Comparison of ENCODE assay signal across 26 mouse cellular contexts in the genomic region with DNA sequence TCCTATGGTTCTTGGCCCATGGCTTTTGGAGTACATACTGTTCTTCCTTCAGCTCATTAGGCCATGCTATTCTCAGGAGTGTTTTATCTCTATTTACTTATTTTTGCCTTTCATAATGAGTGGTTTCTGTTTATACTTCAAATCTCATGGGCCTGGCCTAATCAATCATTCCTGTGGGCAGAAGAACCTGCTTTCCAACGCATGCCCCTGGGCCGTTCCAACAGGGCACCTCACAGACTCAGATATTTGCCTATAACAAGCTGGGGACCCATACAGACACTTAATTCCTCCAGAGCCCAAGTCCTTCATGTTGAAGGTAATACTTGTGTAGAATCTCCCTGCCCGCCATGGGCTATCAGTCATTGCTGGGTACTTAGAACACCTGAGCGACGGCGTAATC. TPM values are rescaled to one million over a fixed set of nuclear protein-coding genes. Genes with fewer than 3 reads are reported as not detected.
DNase-seq lines count a peak whose midpoint lies in the region; ATAC-seq and TF ChIP-seq lines count a peak whose summit lies in the region.
"Had no signal": no experiment of that assay in that cellular context is flagged by ENCODE, and none has a peak within 500 bp of the region (broad histone marks: within the 10 kb centered on the region; RNA-seq: fewer than 3 reads in every experiment).

No protein-coding gene starts in this region.

- no peak overlapping the region for H3K4me3 ChIP-seq in layer of hippocampus, adult 2 months
- H3K4me3 ChIP-seq in stomach, embryonic 14.5 days (ENCODE audit: low read depth, low read length) = no peak overlapping the region
- no peak overlapping the region for H3K4me3 ChIP-seq in stomach, embryonic 16.5 days (replicated peaks; ENCODE audit: low read length)
- H3K4me3 ChIP-seq: embryonic facial prominence, embryonic 12.5 days; embryonic facial prominence, embryonic 15.5 days; hindbrain, embryonic 10.5 days; hindbrain, embryonic 13.5 days had no signal

- H3K36me3 ChIP-seq in stomach, embryonic 14.5 days (ENCODE audit: control insufficient read depth, insufficient read depth, low read length) = no peaks in the 10 kb centered on the region
- H3K36me3 ChIP-seq in stomach, embryonic 16.5 days (ENCODE audit: control insufficient read depth, insufficient read depth, low read length) = no peaks in the 10 kb centered on the region
- H3K36me3 ChIP-seq: embryonic facial prominence, embryonic 12.5 days; embryonic facial prominence, embryonic 15.5 days; hindbrain, embryonic 10.5 days; hindbrain, embryonic 13.5 days had no signal

- 78% methylated on average over 6 of the region's 6 CpGs for WGBS in stomach, embryonic 14.5 days
- WGBS in stomach, embryonic 16.5 days = 75% methylated on average over 6 of the region's 6 CpGs

- no peak overlapping the region for H3K9ac ChIP-seq in stomach, embryonic 14.5 days (replicated peaks; ENCODE audit: low read depth, low read length)
- no peak overlapping the region for H3K9ac ChIP-seq in stomach, embryonic 16.5 days (ENCODE audit: low read length)
- H3K9ac ChIP-seq: embryonic facial prominence, embryonic 12.5 days; embryonic facial prominence, embryonic 15.5 days; hindbrain, embryonic 13.5 days had no signal

- H3K9me3 ChIP-seq in stomach, embryonic 14.5 days (ENCODE audit: control insufficient read depth, low read depth, low read length) = no peaks in the 10 kb centered on the region
- no peaks in the 10 kb centered on the region for H3K9me3 ChIP-seq in stomach, embryonic 16.5 days (replicated peaks; ENCODE audit: control insufficient read depth, low read length)
- H3K9me3 ChIP-seq: embryonic facial prominence, embryonic 12.5 days; embryonic facial prominence, embryonic 15.5 days; hindbrain, embryonic 10.5 days; hindbrain, embryonic 13.5 days had no signal

- peaks cover 16% of the 10 kb centered on the region; the same call in 1 of the 2 replicates for H3K4me1 ChIP-seq in stomach, embryonic 14.5 days (ENCODE audit: control insufficient read depth, insufficient read depth, low read length)
- H3K4me1 ChIP-seq in stomach, embryonic 16.5 days (ENCODE audit: control insufficient read depth, insufficient read depth, low read length) = peaks cover 26% of the 10 kb centered on the region

- H3K27me3 ChIP-seq in stomach, embryonic 14.5 days (ENCODE audit: control insufficient read depth, insufficient read depth, low read length) = no peaks in the 10 kb centered on the region
- no peaks in the 10 kb centered on the region for H3K27me3 ChIP-seq in stomach, embryonic 16.5 days (ENCODE audit: control insufficient read depth, insufficient read depth, low read length)
- H3K27me3 ChIP-seq: embryonic facial prominence, embryonic 12.5 days; embryonic facial prominence, embryonic 15.5 days; hindbrain, embryonic 13.5 days had no signal

- ATAC-seq in stomach, embryonic 14.5 days (ENCODE audit: insufficient number of reproducible peaks, insufficient read depth, low FRiP score, low read depth) = peak; percentile 39; the same call in 1 of the 2 replicates
- ATAC-seq in stomach, embryonic 16.5 days (ENCODE audit: insufficient read depth, low FRiP score) = peak; percentile 42; the same call in 1 of the 2 replicates
- ATAC-seq: CD4-positive, CD25-positive, alpha-beta regulatory T cell, adult 4 months; forebrain, embryonic 14.5 days; hindbrain, embryonic 16.5 days had no signal

- no peak overlapping the region for H3K4me2 ChIP-seq in stomach, embryonic 14.5 days (replicated peaks; ENCODE audit: low read depth, low read length)
- no peak overlapping the region for H3K4me2 ChIP-seq in stomach, embryonic 16.5 days (ENCODE audit: low read depth, low read length)
- H3K4me2 ChIP-seq: embryonic facial prominence, embryonic 12.5 days; embryonic facial prominence, embryonic 15.5 days; heart, embryonic 11.5 days; hindbrain, embryonic 13.5 days had no signal

- no peak for TF ChIP-seq CTCF in layer of hippocampus, adult 2 months (conservative IDR thresholded peaks at IDR 0.05)

- H3K27ac ChIP-seq in layer of hippocampus, adult 2 months = peak overlapping the region; percentile 93; the same call in 1 of the 2 replicates
- H3K27ac ChIP-seq in stomach, embryonic 14.5 days (ENCODE audit: low read length) = no peak overlapping the region
- H3K27ac ChIP-seq in stomach, embryonic 16.5 days (ENCODE audit: low read length) = peak overlapping the region; percentile 76
- H3K27ac ChIP-seq: embryonic facial prominence, embryonic 12.5 days; embryonic facial prominence, embryonic 15.5 days; hindbrain, embryonic 10.5 days; hindbrain, embryonic 13.5 days had no signal

- no peak for DNase-seq in layer of hippocampus, adult 2 months (ENCODE audit: low spot score in 2 of 2)
- DNase-seq in layer of hippocampus, postnatal 14 days (ENCODE audit: low spot score in 2 of 2) = no peak
- DNase-seq in cerebellum, postnatal 36 days = no peak
- no peak for DNase-seq in embryo, embryonic 10.5 days (ENCODE audit: low spot score)
- DNase-seq: adrenal gland, adult 2 months; adrenal gland, postnatal 14 days; cerebellum, adult 11-12 months; cerebellum, adult 8-10 months; cerebellum, postnatal 10 days; gastrocnemius, postnatal 10 days; heart, adult 11 months had no signal

RNA-seq across cellular contexts. Expression of a gene that starts 59.7 kb away (rescaled TPM):
- total RNA-seq in layer of hippocampus, adult 2 months (2021) = 10 to 100 TPM; 39.7 to 40.1 TPM
- total RNA-seq in layer of hippocampus, postnatal 14 days (2021) = 10 to 100 TPM; 43.3 to 48.1 TPM
- polyA plus RNA-seq in stomach, embryonic 14.5 days (2014; fragmentation: Nextera tagmentation; extraction: Ambion mirVana) = 0.71 and 1.6 TPM in 2 replicates
- polyA plus RNA-seq in stomach, embryonic 16.5 days (2015; fragmentation: Nextera tagmentation; extraction: Ambion mirVana) = 0.82 and 1.1 TPM in 2 replicates
- total RNA-seq: gastrocnemius, postnatal 10 days; gastrocnemius, postnatal 4 days; heart, adult 8-10 months; heart, postnatal 25 days; MEL had no signal
- polyA plus RNA-seq: CD4-positive, CD25-positive, alpha-beta regulatory T cell, adult 4 months; heart, postnatal 0 days had no signal
